Mouse (Mus musculus) kidney, postnatal 10 days (tissue): ENCODE data around the gene Bud13.
A peak's percentile ranks its signal among the peaks of the same experiment; 100 is the strongest.
"Not testable (repeated sequence)": the region's sequence is repeated elsewhere in the genome, so short reads cannot be mapped to it uniquely, and the experiment has no call there.

Experiments
- DNase-seq: peaks from one replicate; pipeline ENCODE4 v3.0.0; 2021; ENCODE audit warnings: mixed read lengths

The Bud13 gene

GRCm38 (mm10) chr9:46309121-46309520 lies 26.3 kb downstream of the Bud13 start:
- DNase-seq, result peak; percentile 37

- DNase-seq, result peak; percentile 77
These were observed 31.7 kb downstream of the Bud13 start for GRCm38 (mm10) chr9:46314507-46314906.

- no peak for DNase-seq
These were observed 32.1 kb downstream of the Bud13 start for GRCm38 (mm10) chr9:46314921-46315320.

- no peak for DNase-seq
These were observed 33.1 kb downstream of the Bud13 start for GRCm38 (mm10) chr9:46315807-46316365.

- DNase-seq, result no peak
These were observed 33.6 kb downstream of the Bud13 start for GRCm38 (mm10) chr9:46316388-46316787.

- no peak for DNase-seq
These were observed 34.1 kb downstream of the Bud13 start for GRCm38 (mm10) chr9:46316909-46317308.

GRCm38 (mm10) chr9:46317957-46318356 lies 35.1 kb downstream of the Bud13 start:
- DNase-seq, result no peak

GRCm38 (mm10) chr9:46319886-46320285 lies 37.1 kb downstream of the Bud13 start, which contains the start of gene 4931429L15Rik:
Gene 4931429L15Rik, minus strand, starts transcription at chr9:46319986.
- DNase-seq, result not testable (repeated sequence)

- no peak for DNase-seq
These were observed 37.7 kb downstream of the Bud13 start for GRCm38 (mm10) chr9:46320461-46320860.

- no peak for DNase-seq
These were observed 44.0 kb downstream of the Bud13 start for GRCm38 (mm10) chr9:46326694-46327405.

GRCm38 (mm10) chr9:46327706-46328571 lies 45.1 kb downstream of the Bud13 start:
- DNase-seq, result no peak

- DNase-seq, result peak; percentile 54
These were observed 45.9 kb downstream of the Bud13 start for GRCm38 (mm10) chr9:46328572-46329249.

- peak; percentile 45 for DNase-seq
These were observed 46.4 kb downstream of the Bud13 start for GRCm38 (mm10) chr9:46329250-46329648.

GRCm38 (mm10) chr9:46329801-46330585 lies 47.2 kb downstream of the Bud13 start:
- no peak for DNase-seq

GRCm38 (mm10) chr9:46330586-46330895 lies 47.7 kb downstream of the Bud13 start:
- DNase-seq, result no peak

- DNase-seq, result no peak
These were observed 48.5 kb downstream of the Bud13 start for GRCm38 (mm10) chr9:46331301-46331700.

- DNase-seq, result peak; percentile 4
These were observed 51.7 kb downstream of the Bud13 start for GRCm38 (mm10) chr9:46334471-46335025.

GRCm38 (mm10) chr9:46335461-46335995 lies 52.7 kb downstream of the Bud13 start:
- DNase-seq, result peak; percentile 1

- DNase-seq, result not testable (repeated sequence)
These were observed 53.5 kb downstream of the Bud13 start for GRCm38 (mm10) chr9:46336294-46336693.

GRCm38 (mm10) chr9:46337331-46337730 lies 54.5 kb downstream of the Bud13 start:
- DNase-seq, result no peak

GRCm38 (mm10) chr9:46337852-46338291 lies 55.1 kb downstream of the Bud13 start:
- no peak for DNase-seq

- DNase-seq, result peak; percentile 1
These were observed 55.6 kb downstream of the Bud13 start for GRCm38 (mm10) chr9:46338384-46338783.
